Mouse (Mus musculus) layer of hippocampus, adult 18-20 months (tissue): ENCODE measurements at regions not wholly inside any gene's neighbourhood (a gene's known extent, or its start where the extent isn't known, plus 50 kb on each side); places are given as distances from the start of the nearest gene placed in this dataset.

Experiments used
- DNase-seq, 2 experiments: peaks; one replicate each; pipeline ENCODE4 v3.0.0; 2022; ENCODE audit warnings: low spot score in 2 of 2

GRCm38 (mm10) chr4:48725660-48726348 is 62.5 kb downstream of the Cavin4 start:
- DNase-seq: peak; percentile 61 to 90

DNA sequence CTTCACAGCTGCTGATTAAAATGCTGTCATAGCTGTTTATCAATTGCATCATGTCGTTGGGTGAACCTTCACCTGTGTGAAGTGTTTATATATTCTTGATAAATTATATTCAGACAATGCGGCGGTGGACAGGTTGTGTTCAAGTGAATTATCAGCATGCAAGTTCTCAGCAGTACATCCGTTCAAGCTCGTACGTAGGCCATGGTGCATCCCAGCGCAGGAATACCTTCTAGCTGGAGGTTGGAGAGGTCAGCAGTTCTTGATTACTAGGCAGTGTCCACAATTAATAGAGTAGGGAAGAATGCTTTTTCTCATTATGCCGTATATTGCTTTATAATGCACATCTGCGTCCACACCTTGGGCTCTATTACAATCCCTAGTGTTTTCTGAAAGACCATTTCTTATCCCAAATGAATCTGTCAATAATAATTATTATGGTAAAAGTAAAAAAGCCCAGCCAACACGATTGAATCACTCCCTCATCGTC is 63.1 kb downstream of the Cavin4 start:
- no peak for DNase-seq

DNA sequence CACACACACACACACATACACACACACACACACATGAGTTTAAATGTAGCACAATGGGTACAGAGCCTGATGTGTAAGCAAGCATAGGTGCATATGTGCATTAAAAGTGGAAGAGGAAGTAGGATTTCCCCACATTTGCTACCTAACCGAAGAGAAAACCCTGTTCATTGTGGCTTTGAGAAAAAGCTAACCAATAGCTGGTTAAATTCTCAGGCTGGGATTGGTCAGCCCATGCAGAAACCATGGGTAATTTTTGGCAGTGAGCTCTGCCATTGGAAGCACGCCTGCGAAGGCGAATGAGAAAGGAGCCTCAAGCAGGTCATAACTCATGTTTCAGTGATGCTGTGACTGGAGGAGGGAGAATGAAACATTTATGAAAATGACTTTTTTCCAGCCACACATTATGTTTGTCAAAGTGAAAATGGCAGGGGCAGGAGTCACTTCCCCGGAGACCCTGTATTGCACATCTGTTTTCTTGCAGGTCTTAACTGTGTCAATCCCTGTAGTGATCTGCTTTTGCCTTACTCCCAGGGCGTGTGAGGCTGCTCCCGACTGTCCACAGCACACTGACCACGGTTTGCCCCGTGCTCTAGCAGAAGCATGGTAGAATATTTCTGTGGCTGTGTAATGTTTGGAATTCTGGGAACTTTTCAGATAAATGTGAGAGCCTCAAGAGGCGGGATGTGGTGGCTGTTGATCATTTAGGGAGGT is 71.7 kb downstream of the Cavin4 start:
- no peak for DNase-seq

DNA sequence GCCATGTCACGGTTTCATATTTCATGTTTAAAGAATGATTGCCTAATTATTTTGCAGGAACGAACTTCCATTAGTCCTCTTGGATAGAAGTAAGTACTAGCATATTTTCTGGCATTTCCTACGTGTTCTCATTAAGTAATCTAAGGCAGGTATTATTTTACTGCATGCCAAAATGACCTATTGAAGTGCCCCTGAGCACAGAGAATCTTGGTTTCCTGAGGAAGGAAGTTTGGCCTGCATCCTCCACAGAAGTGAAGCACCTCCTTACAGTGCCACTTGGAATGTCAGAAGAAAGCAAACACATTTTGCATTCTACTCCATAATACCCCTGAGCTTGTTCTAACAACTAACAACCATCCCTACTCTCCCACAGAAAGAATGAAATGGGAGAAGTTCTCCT is 82.9 kb downstream of the Cavin4 start:
- no peak for DNase-seq

DNA sequence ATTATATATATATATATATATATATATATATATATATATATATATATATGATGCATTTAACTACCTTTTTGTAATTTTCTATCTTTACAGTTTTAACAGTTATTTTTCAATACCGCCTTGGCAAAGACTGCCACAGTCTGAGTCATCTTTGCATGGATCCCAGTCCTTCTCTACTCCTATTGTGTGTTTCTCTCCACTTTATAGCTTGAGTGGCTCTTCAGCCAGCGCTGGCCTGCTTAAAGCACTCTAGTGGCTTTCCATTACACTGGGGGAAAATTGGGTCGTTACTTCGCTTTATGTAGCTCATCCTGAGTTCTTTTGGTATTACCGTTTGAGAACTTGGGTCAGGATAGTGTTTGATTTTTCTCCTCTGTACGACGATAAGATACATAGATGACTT is 86.3 kb downstream of the Cavin4 start:
- no peak for DNase-seq

GRCm38 (mm10) chr4:48750087-48750486 is 86.8 kb downstream of the Cavin4 start:
- DNase-seq: no peak

- peak; percentile 67 to 73 for DNase-seq
Observed at GRCm38 (mm10) chr4:48754466-48755171, 91.3 kb downstream of the Cavin4 start.

GRCm38 (mm10) chr4:48760625-48761024 is 97.3 kb downstream of the Cavin4 start:
- DNase-seq: peak in 1 of 2 experiments; percentile 10

- no peak for DNase-seq
Observed at GRCm38 (mm10) chr4:48766458-48766857, 103.1 kb downstream of the Cavin4 start.

DNA sequence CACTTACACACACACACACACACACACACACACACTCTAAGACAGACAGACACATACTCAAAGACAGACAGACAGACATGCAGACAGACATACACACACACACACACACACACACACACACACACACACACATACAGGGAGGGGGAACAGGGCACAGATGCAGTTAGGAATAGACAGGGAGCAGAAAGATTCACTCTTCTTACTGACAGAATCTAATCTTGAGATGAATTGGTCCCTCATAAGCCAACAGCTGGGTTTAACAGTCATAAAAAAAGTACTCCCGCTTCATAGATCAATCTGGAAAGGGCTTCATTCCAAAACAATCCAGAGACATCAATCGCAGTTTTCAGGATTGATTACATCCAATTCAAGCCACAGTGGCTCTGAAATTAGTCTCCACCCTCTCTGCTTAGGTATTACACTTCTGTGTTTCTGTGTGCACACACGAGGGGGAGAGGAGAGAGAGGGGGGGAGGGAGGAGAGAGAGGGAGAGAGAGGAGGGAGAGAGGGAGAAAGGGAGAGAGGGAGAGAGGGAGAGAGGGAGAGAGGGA is 107.2 kb downstream of the Cavin4 start:
- DNase-seq: no peak

DNA sequence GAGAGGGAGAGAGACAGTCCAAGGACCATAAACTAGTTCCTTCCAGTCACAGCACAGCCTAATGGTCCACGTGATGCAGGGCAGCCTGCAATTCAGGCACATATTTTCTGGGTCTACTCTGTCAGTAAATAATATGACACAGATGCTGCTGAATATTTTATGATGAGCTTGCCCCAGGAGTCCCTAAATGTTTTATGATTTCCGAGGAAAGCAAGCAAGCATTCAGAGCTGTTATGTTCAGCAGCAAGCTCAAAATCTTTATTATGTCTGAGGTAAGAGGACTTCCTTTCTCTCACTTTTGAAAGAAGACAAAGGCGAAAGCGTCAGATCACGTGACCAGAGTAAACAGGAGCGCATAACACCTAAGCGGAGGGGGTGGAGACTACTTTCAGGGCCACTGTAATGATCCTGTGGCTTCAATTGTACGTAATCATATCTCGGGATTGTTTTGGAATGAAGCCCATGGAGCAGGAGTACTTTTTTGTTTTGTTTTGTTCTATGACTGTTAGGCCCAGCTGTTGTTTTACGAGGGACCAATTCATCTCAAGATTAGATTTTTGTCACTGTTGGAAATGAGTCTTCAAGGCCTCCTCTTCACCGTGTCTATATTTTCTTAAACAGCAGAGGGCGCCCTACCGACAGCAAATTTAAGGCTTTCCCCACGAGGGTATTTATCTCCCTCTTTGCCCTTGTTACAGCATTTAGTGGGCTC is 107.8 kb downstream of the Cavin4 start:
- DNase-seq: peak; percentile 28 to 84

DNA sequence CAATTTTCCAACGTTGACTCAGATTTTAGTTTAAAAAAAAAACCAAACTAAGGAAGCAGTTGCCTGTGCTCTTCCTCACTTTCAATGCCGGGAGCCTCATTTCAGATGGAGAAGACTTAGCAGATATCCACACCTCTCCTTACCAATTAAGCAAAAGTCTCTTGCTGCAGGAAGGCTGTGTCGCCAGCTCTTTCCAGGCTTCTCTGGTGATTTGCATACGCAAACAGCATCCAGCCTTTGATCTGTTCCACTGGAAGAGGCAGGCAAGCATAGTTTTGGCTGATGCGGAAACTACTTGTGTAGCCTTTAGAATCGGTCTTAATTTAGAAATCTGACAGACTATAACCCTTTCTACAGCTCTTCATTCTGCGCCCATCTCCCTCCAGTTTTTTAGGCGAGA is 108.5 kb downstream of the Cavin4 start:
- DNase-seq: peak in 1 of 2 experiments; percentile 7

DNA sequence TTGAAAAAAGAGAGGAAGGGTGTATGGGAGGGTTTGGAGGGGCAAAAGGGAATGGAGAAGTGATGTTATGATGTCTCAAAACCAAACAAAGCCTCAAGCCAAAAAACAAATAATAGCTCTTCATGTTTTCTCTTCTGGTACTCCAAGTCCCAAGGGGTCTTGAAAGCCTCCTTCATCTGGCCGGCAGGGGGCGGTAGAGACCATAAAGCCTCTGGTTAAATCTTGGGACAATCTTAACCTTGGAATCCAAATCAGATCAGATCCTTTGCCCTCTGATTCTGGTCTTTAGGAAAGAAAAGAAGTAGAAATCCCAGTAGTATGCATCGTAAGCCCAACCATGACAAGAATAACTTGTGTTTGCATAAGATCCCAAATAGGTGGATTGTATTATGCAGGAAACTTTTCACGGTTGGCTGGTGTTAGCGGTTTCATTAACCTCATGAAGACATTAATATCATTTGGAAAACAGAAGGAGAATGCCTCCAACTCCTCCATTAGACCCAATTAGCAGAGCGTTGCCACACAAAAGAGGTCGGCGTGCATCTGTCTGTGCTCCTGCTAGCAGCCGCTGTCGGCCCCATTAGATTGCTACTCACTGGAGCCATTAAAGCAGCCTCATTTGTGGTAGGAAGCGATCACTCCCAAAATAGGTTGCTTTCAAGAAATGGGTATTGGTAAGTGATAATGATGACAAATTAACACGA is 116.0 kb downstream of the Cavin4 start:
- DNase-seq: peak; percentile 30 to 78

DNA sequence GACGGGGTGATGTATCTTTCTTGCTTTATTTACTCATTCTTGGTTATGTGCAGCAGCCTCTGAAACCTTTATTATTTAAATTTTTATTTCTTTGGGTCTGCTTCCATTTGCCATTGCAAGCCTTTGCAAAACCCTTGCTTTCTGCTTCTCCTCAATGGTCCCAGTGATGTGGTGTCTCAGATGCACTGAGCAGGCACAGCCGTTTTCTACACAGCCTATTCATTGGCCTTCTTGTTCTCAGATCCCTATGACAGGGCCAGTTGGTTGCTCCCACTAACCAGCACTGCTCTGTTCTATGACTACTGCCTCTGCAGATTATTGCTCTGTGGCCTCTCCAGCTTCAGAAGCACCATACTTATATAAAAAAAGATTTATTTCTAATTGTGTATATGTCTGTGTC is 116.6 kb downstream of the Cavin4 start:
- DNase-seq: no peak

GRCm38 (mm10) chr4:48781099-48781498 is 117.8 kb downstream of the Cavin4 start:
- DNase-seq: no peak

DNA sequence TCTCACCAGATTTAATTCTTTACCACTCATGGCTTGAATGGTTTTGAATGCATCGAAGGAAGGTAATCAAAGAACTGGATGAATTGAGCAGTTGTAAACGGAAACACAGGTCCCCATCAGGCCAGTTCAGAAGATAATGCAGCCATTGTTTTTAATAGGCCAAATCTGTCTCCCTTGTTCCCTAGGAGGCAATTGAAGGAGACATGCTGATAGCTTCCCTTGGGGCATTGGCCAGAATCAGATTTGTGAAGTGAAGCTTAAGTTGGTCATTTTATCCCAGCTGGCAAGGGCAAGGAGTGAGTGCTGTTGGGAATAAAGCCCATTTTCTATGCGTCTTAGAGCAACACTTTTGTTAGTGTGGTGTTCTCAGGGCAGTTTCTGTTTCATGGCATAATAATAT is 119.4 kb downstream of the Cavin4 start:
- DNase-seq: no peak

- no peak for DNase-seq
Observed at GRCm38 (mm10) chr4:48791096-48791495, 127.8 kb downstream of the Cavin4 start.

DNA sequence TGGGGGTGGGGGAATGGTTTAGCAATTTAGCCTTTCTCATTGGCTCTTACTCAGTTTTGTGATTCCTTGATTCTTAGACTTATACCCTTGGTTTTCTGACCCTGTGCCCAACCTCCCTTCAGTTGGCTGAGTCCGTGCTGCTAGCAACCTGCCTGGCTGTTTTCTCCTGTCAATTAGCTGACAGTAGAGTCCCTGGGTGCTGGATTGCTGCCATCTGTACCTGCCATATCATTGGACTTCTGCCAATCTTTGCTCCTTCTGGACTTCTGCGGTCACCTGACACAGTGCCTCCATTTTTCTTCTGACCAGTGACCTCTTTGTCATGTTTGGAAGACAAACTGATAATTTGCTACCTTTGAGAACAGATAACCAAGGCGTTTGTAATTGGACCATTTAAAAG is 140.5 kb downstream of the Cavin4 start:
- no peak for DNase-seq

DNA sequence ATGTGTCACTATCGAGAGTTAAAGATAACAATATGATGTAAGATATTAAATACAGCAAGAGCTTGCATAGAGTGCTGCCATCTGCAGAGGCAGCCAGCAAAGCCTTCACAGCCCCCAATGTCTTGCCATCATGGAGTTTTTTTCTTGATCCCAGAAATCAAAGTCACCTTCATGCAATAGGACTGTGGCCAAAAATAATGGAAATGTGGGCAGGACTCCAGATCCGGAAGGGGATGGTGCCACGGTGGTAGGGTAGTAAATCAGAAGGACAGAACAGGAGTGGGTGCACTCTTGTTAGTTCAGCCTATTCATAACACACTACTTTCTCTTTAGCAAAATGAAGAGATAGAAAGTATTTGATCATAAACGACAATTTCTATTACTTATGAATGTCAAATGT is 145.3 kb downstream of the Cavin4 start:
- no peak for DNase-seq

GRCm38 (mm10) chr4:48833718-48834117 is 170.4 kb downstream of the Cavin4 start:
- no peak for DNase-seq
